Mouse (Mus musculus) kidney, embryonic 16.5 days (tissue): Measurements from ENCODE around the gene Cep350. TPM values are rescaled to one million over a fixed set of nuclear protein-coding genes. Genes with fewer than 3 reads are reported as not detected.

Source experiments
- ATAC-seq: fragments of 200-750 bp; cut with Nextera tagmentation; 2 replicates; pipeline ENCODE4 v1.8.0; 2017; ENCODE audit warnings: moderate TSS enrichment; ENCODE audit not compliant: low FRiP score, low TSS enrichment
- H3K27ac ChIP-seq: fragments of 300-500 bp; sonication (generic); 2 replicates; pipeline ENCODE4 v1.5.1; 2014; ENCODE audit warnings: low read length
- H3K27me3 ChIP-seq: fragments of 300-500 bp; sonication (generic); 2 replicates; pipeline ENCODE4 v1.6.1; 2014; ENCODE audit warnings: low read length, control low read depth, mixed read lengths; ENCODE audit not compliant: insufficient read depth
- H3K36me3 ChIP-seq: fragments of 300-500 bp; sonication (generic); 2 replicates; pipeline ENCODE4 v1.6.1; 2014; ENCODE audit warnings: low read length, control low read depth, mixed read lengths; ENCODE audit not compliant: insufficient read depth
- H3K4me1 ChIP-seq: fragments of 300-500 bp; sonication (generic); 2 replicates; pipeline ENCODE4 v1.6.1; 2014; ENCODE audit warnings: low read length, control low read depth, mixed read lengths; ENCODE audit not compliant: insufficient read depth
- H3K4me2 ChIP-seq: fragments of 300-500 bp; sonication (generic); replicated peaks from 2 replicates; pipeline ENCODE4 v1.6.1; 2014; ENCODE audit warnings: low read depth, low read length
- H3K4me3 ChIP-seq: fragments of 300-500 bp; sonication (generic); 2 replicates; pipeline ENCODE4 v1.5.1; 2014; ENCODE audit warnings: mild to moderate bottlenecking, low read length
- H3K9ac ChIP-seq: fragments of 300-500 bp; sonication (generic); replicated peaks from 2 replicates; pipeline ENCODE4 v1.6.1; 2014; ENCODE audit warnings: low read length
- H3K9me3 ChIP-seq: fragments of 300-500 bp; sonication (generic); 2 replicates; pipeline ENCODE4 v1.6.1; 2016; ENCODE audit warnings: low read length, control low read depth
- WGBS: fragments of 180-500 bp; shearing (Covaris S2); extraction: QIAGEN DNeasy Blood & Tissue Kit; methylation state at CpG from one replicate; pipeline ENCODE4 v1.1.7; 2014; 5-methylcytosine and 5-hydroxymethylcytosine counted together
- polyA plus RNA-seq: library from polyadenylated mRNA; unstranded; fragments of >200 nt; fragmentation: Nextera tagmentation; extraction: Ambion mirVana; gene quantifications from 2 replicates; pipeline ENCODE4 v1.2.1, GENCODE M21; 2015

Cep350 gene
- polyA plus RNA-seq, 1 experiment from 2014 or later: 4.7 TPM

DNA sequence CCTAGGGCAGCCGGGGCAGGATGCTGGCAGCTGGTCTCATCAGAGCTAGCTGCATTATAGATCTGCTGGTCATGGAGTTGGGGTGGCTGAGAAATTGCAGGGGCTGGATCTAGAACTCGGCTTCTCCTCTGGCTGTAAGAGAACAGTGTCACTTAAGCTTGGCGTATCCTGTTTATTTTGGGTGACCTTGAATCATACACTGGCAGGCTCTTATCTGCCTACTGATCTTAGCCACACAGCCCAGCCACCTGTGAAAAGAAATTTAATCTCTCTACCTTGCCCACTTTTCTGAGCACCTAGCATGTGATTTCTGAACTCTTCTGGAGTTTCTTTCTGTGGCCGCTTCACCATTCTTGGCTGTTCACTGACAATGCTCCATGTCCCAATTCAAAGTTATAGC lies 129.5 kb downstream of the Cep350 start:
- Histone ChIP-seq H3K9me3 (no peaks in the 10 kb centered on the region), H3K4me1 (peaks cover 12% of the 10 kb centered on the region; the same call in 1 of the 2 replicates), H3K27ac (no peak overlapping the region), H3K4me3 (no peak overlapping the region), H3K9ac (no peak overlapping the region), H3K4me2 (no peak overlapping the region), H3K27me3 (no peaks in the 10 kb centered on the region), H3K36me3 (peaks cover 14% of the 10 kb centered on the region)
- no peak for ATAC-seq
- 59% methylated on average over 4 of the region's 4 CpGs for WGBS

DNA sequence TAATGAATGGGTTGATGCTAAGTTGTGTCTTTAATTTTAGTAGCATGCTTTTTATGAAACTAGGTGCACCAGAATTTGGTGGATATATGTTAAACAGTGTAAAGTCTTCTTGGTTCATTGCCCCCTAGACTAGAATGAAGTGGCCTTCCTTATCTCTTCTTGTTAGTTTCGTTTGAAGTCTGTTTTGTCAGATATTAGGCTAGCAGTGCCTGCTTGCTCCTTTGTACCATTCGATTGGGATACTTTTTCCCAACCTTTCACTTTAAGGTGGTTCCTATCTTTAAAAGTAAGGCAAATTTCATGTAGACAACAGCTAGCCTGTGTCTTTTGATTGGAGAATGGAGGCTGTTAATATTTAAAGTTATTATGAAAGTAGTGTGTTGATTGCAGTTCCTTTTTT lies 137.4 kb downstream of the Cep350 start:
- H3K9ac ChIP-seq: no peak overlapping the region
- no peak for ATAC-seq

DNA sequence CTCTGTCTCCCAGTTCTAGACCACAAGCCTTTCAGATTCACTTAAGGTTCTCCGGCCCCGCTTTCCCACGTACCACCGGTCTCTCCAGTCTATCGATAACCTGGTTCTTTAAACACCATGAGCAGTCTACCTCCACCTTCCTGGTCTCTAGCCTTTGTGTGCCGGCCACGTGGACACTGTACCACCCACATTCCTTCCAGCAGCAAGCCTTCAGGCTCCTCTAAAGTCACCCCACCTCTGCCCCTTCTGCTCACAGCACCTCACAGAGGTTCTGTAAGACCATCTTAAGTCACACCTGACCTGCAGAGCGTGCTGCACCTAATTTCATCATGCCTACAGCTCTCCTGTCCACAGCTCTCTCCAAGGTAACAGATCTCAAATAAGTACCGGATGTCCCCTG lies 139.4 kb downstream of the Cep350 start:
- Histone ChIP-seq H3K27ac (no peak overlapping the region), H3K4me2 (no peak overlapping the region), H3K9me3 (no peaks in the 10 kb centered on the region), H3K9ac (no peak overlapping the region), H3K4me3 (no peak overlapping the region), H3K36me3 (no peaks in the 10 kb centered on the region), H3K4me1 (no peaks in the 10 kb centered on the region), H3K27me3 (no peaks in the 10 kb centered on the region)
- 85% methylated on average over 9 of the region's 9 CpGs for WGBS
- ATAC-seq: no peak

More for the DNA sequence above, 137.4 kb downstream of the Cep350 start:
- Histone ChIP-seq H3K27me3 (no peaks in the 10 kb centered on the region), H3K27ac (no peak overlapping the region), H3K4me1 (no peaks in the 10 kb centered on the region), H3K9me3 (no peaks in the 10 kb centered on the region), H3K4me2 (no peak overlapping the region), H3K4me3 (no peak overlapping the region), H3K36me3 (no peaks in the 10 kb centered on the region)
- 65% methylated on average over 2 of the region's 2 CpGs for WGBS

DNA sequence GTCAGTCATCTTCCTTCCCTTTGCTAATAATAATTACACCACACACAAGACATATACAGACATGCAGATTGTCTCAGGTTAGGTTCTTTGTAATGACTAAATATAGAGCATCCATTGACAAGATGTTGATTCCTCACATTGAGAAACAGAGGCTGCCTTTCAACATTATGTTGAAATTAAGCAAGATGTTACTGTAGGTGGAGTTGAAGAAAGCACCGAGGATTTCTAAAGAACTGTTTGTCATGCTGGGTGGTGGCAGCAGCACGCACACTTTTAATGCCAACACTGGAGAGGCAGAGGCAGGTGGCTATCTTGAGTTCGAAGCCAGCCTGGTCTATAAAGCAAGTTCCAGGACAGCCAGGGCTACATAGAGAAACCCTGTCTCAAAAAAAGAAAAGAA lies 141.1 kb downstream of the Cep350 start:
- Histone ChIP-seq H3K4me2 (no peak overlapping the region), H3K9ac (no peak overlapping the region), H3K36me3 (no peaks in the 10 kb centered on the region), H3K27ac (no peak overlapping the region), H3K27me3 (no peaks in the 10 kb centered on the region), H3K4me3 (no peak overlapping the region), H3K4me1 (peaks cover 10% of the 10 kb centered on the region), H3K9me3 (no peaks in the 10 kb centered on the region)
- 94% methylated on average over 3 of the region's 3 CpGs for WGBS
- ATAC-seq: no peak

DNA sequence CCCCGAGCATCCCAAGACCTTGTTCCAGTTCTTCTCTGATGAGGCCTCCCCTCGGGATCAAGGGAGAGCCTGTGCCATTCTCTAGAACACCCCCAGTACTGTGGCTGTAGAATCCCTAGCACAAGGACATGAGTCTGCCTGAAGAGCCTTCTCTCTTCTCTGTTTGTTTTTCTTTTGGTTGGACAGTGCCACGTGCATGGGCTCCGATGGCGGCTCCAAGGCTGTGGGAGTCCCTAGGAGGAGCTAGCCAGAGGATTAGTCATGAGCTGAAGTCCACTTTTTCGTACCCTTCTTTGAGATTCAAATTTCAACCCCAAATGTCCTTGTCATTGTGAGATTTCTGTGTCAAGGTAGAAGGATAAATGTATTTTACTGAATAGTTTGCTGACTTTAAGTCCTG lies 142.2 kb downstream of the Cep350 start:
- Histone ChIP-seq H3K4me2 (no peak overlapping the region), H3K36me3 (no peaks in the 10 kb centered on the region), H3K9me3 (no peaks in the 10 kb centered on the region), H3K9ac (no peak overlapping the region), H3K4me3 (no peak overlapping the region), H3K27ac (no peak overlapping the region), H3K27me3 (no peaks in the 10 kb centered on the region), H3K4me1 (peaks cover 10% of the 10 kb centered on the region)
- no peak for ATAC-seq
- WGBS: 60% methylated on average over 6 of the region's 6 CpGs

DNA sequence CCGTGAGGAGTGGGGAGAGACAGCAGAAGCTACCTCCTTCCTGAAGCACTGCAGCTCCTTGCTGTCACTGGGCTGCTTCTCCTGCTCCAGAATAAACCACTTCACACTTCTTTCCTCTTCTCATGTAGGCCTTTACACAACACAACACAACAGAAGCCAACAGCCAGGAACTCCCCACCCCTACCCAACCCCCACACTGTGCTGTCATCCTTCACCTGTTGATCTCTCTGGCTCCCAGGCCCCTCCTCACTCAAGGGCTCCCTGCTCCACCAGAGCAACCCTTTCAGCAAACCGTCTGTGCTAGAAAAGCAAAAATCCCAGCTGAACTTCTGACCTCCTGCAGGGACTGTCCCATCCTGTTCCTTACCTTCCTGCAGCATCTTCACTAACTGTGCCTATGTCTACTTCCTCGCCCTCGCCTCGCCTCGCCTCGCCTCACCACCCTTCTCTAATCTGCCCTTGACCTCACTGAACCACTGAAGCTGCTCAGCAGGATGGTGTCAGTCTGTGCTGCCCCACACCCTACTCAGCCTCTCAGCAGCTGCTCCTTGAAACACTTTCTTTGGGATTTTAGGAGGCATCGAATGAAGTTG lies 145.3 kb downstream of the Cep350 start:
- no peak overlapping the region for H3K9ac ChIP-seq
- no peaks in the 10 kb centered on the region for H3K9me3 ChIP-seq
- H3K27ac ChIP-seq: peak overlapping the region; percentile 35
- no peak overlapping the region for H3K4me2 ChIP-seq
- H3K4me1 ChIP-seq: peaks cover 10% of the 10 kb centered on the region
- no peaks in the 10 kb centered on the region for H3K36me3 ChIP-seq
- 30% methylated on average over 8 of the region's 8 CpGs for WGBS
- H3K27me3 ChIP-seq: no peaks in the 10 kb centered on the region
- ATAC-seq: peak; percentile 87
- H3K4me3 ChIP-seq: no peak overlapping the region

DNA sequence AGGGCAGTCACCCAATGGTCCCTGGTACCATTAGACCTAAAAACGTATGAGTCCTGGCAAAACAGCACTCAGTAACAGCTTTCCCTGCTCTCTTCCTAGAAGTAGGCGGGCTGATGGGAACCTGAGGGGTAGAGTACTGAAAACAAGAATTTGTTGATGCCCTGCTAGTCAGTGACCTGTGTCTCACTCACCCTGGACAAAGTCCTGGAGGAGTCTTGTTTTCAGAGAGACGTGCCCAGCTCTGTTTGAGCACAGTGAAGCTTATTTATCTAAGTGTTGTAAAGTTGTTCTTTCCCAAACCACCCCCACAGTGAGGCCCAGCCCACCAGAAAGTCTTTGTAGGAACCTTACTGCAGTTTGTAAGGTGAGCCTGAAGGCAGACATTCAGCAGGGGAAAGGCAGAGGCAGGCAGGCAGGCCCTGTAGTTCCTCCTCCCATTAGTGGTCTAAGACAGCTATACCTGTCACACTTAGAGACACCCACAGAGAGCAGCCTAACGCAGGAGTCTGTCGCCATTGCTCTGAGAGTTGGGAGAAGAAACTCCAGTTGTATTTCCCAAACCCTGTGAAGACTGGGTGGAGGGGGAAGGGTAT lies 146.2 kb downstream of the Cep350 start:
- Histone ChIP-seq H3K9me3 (no peaks in the 10 kb centered on the region), H3K36me3 (no peaks in the 10 kb centered on the region), H3K27me3 (no peaks in the 10 kb centered on the region), H3K9ac (no peak overlapping the region), H3K4me2 (no peak overlapping the region), H3K27ac (peak overlapping the region; percentile 35), H3K4me3 (no peak overlapping the region), H3K4me1 (peaks cover 10% of the 10 kb centered on the region)
- peak; percentile 84 for ATAC-seq
- WGBS: 16% methylated on average over 5 of the region's 5 CpGs

DNA sequence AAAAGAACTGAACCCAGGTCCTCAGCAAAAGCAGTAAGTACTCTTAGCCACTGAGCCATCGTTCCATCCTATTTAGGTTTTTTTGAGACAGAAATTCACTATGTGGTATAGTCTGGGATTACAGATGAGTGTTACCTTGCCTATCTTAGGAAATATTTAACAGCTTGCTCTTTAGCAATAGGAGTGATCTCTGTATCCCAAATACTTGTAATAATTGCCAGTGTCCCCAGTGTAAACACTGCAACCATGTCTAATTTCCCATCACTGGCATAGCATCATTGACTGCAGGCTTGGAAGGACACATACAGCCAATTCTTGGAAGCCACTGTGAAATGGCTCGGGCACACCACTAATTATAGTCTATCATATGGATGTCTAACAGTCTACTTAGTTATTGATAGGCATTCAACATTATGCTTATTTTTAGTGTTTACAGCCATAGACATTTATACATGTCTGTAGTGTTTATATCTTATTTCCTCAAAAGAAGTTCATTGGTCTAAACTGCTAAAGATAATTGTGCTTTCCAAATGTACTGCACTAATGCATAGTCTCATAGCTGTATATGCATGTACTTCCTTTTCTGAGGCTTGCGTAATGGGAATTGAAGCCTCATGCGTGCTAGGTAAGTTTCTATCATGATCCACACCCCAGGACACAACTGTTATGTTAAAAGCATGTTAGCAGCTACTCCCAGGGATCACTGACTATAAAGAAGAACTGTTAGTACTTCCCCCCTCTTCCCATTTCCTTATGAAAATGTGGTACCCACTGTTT lies 146.9 kb downstream of the Cep350 start:
- Histone ChIP-seq H3K36me3 (no peaks in the 10 kb centered on the region), H3K27me3 (no peaks in the 10 kb centered on the region), H3K4me3 (no peak overlapping the region), H3K4me1 (peaks cover 10% of the 10 kb centered on the region), H3K9ac (no peak overlapping the region), H3K4me2 (no peak overlapping the region), H3K27ac (0 out of 2 replicates have a peak overlapping the region, but pooled peaks have one; percentile 3), H3K9me3 (no peaks in the 10 kb centered on the region)
- no peak for ATAC-seq
- 78% methylated on average over 4 of the region's 4 CpGs for WGBS

DNA sequence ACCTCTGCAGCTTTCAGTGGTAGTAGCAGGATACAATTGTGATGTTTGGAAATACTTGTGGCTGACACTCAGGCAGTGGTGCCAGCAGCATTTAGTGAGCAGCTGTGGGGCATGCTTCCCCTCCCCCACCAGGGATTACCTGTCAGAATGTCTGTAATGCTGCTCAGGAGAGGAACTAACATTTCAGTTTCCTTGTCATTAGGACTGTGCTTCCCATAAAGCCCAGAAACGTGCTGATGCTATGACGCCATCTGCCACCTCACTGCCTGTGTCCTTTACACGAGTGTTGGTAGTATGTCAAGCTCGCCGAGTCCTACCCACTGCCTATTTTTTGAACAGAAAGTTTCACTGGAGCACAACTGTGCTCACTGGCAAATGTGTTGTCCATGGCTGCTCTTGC lies 152.4 kb downstream of the Cep350 start:
- Histone ChIP-seq H3K4me2 (no peak overlapping the region), H3K36me3 (no peaks in the 10 kb centered on the region)

DNA sequence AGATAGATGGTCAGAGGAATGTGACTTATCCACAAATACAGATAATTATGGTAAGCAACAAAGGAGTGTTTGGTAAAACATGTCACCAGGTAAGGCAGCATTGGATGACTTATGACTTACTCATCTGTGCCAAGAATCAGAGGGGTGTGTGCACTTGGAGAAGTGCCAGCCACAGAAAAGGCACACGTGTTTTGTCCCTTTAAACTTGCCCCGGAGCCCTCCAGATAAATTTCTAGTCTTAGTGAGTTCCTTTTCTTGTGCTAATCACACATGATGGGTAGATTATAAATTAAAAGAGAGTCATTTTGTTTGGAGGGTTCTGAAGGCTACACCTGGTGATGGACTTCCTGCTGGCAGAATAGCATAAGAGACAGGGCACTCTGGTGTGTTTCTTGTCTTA lies 156.9 kb downstream of the Cep350 start:
- H3K27me3 ChIP-seq: no peaks in the 10 kb centered on the region
- 57% methylated on average over 2 of the region's 2 CpGs for WGBS
- H3K4me1 ChIP-seq: peaks cover 9% of the 10 kb centered on the region
- no peak overlapping the region for H3K27ac ChIP-seq
- no peak overlapping the region for H3K4me2 ChIP-seq
- no peak overlapping the region for H3K9ac ChIP-seq
- no peak for ATAC-seq
- H3K36me3 ChIP-seq: no peaks in the 10 kb centered on the region
- no peak overlapping the region for H3K4me3 ChIP-seq
- H3K9me3 ChIP-seq: no peaks in the 10 kb centered on the region

More for the DNA sequence above, 152.4 kb downstream of the Cep350 start:
- H3K9ac ChIP-seq: no peak overlapping the region
- no peaks in the 10 kb centered on the region for H3K4me1 ChIP-seq
- no peak for ATAC-seq
- H3K4me3 ChIP-seq: no peak overlapping the region
- H3K27me3 ChIP-seq: no peaks in the 10 kb centered on the region
- no peaks in the 10 kb centered on the region for H3K9me3 ChIP-seq
- H3K27ac ChIP-seq: no peak overlapping the region
- 86% methylated on average over 5 of the region's 5 CpGs for WGBS
